Mouse (Mus musculus): ENCODE data around the gene Bmf.

DNA sequence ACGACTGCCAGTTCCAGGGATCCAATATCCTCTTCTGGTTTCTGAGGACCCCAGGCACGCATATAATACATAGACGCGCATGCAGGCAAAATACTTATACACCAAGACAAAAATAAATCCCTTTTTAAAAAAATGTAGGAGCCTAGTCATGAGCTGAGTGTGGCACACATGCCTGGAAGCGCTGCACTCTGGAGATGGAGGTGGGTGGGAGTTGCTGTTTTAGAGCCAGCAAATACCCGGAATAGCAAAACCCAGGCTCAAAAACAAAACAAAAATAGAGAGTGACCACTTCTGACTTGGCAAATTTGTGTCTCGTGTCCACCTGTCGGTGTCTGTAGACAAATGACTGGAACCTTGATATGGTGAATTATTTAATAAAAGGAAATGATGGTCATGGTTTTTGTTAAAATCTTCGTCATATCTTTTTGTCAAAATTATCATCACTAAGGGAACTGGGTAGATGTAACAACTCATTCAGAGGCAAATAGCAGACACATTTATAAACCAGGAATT lies 65.0 kb downstream of the Bmf start:
- TF ChIP-seq CTCF (IDR thresholded peaks at IDR 0.05; ENCODE audit: control insufficient read depth, insufficient read depth, insufficient replicate concordance, low read depth, low read length): no peak
- TF ChIP-seq POLR2A (IDR thresholded peaks at IDR 0.05; ENCODE audit: control insufficient read depth, low read depth, low read length): no peak
